31 mouse cellular contexts compared by ENCODE assay signal in genomic region chr13:89683490-89683889, GRCm38 (mm10).
"Had no signal": no experiment of that assay in that cellular context is flagged by ENCODE, and none has a peak within 500 bp of the region (broad histone marks: within the 10 kb centered on the region; RNA-seq: fewer than 3 reads in every experiment).

No protein-coding gene starts in this region.

- H3K9ac ChIP-seq: limb, embryonic 12.5 days; limb, embryonic 13.5 days; limb, embryonic 15.5 days; liver, embryonic 12.5 days; liver, embryonic 13.5 days; liver, embryonic 14.5 days; liver, embryonic 15.5 days; liver, postnatal 0 days; lung, embryonic 14.5 days; lung, embryonic 15.5 days; midbrain, embryonic 12.5 days; midbrain, embryonic 13.5 days; midbrain, embryonic 15.5 days had no signal

- H3K36me3 ChIP-seq: liver, embryonic 12.5 days; liver, embryonic 13.5 days; liver, embryonic 15.5 days; midbrain, embryonic 15.5 days had no signal

- H3K4me2 ChIP-seq: limb, embryonic 12.5 days; limb, embryonic 13.5 days; limb, embryonic 15.5 days; liver, embryonic 12.5 days; liver, embryonic 13.5 days; liver, embryonic 15.5 days; lung, embryonic 14.5 days; lung, embryonic 15.5 days; midbrain, embryonic 11.5 days; midbrain, embryonic 12.5 days; midbrain, embryonic 13.5 days; midbrain, embryonic 15.5 days had no signal

- ATAC-seq: liver, embryonic 12.5 days; liver, postnatal 0 days; lung, postnatal 0 days; midbrain, embryonic 13.5 days; midbrain, embryonic 15.5 days; midbrain, embryonic 16.5 days had no signal

- H3K27me3 ChIP-seq: limb, embryonic 12.5 days; limb, embryonic 13.5 days; limb, embryonic 15.5 days; liver, embryonic 12.5 days; liver, embryonic 13.5 days; liver, embryonic 15.5 days; lung, embryonic 15.5 days; megakaryocyte, embryonic 14.5 days; midbrain, embryonic 12.5 days; midbrain, embryonic 13.5 days; midbrain, embryonic 15.5 days had no signal

- H3K4me1 ChIP-seq: limb, embryonic 10.5 days; limb, embryonic 12.5 days; limb, embryonic 13.5 days; limb, embryonic 15.5 days; liver, embryonic 12.5 days; liver, embryonic 13.5 days; liver, embryonic 15.5 days; lung, embryonic 15.5 days; megakaryocyte, embryonic 14.5 days; midbrain, embryonic 10.5 days; midbrain, embryonic 12.5 days; midbrain, embryonic 13.5 days; midbrain, embryonic 15.5 days had no signal

- H3K27ac ChIP-seq: left cerebral cortex, adult 2 months; limb, embryonic 10.5 days; limb, embryonic 12.5 days; limb, embryonic 13.5 days; limb, embryonic 15.5 days; liver, embryonic 12.5 days; liver, embryonic 13.5 days; liver, embryonic 14.5 days; liver, embryonic 15.5 days; lung, embryonic 15.5 days; macrophage; midbrain, embryonic 10.5 days; midbrain, embryonic 12.5 days; midbrain, embryonic 13.5 days; midbrain, embryonic 15.5 days had no signal

- H3K4me3 ChIP-seq: left cerebral cortex, adult 2 months; limb, embryonic 10.5 days; limb, embryonic 12.5 days; limb, embryonic 13.5 days; limb, embryonic 15.5 days; liver, embryonic 12.5 days; liver, embryonic 13.5 days; liver, embryonic 15.5 days; lung, embryonic 15.5 days; megakaryocyte, embryonic 14.5 days; midbrain, embryonic 10.5 days; midbrain, embryonic 12.5 days; midbrain, embryonic 13.5 days; midbrain, embryonic 15.5 days; myocyte had no signal

- H3K9me3 ChIP-seq: limb, embryonic 10.5 days; limb, embryonic 12.5 days; limb, embryonic 13.5 days; limb, embryonic 15.5 days; liver, embryonic 12.5 days; liver, embryonic 13.5 days; liver, embryonic 15.5 days; lung, embryonic 15.5 days; megakaryocyte, embryonic 14.5 days; midbrain, embryonic 10.5 days; midbrain, embryonic 12.5 days; midbrain, embryonic 13.5 days; midbrain, embryonic 15.5 days had no signal

- DNase-seq: layer of hippocampus, postnatal 36 days; left cerebral cortex, postnatal 4 days; liver; liver, embryonic 13.5 days; liver, postnatal 0 days; lung, adult 18-20 months; lung, adult 2 months; lung, embryonic 14.5 days; lung, postnatal 10 days; lung, postnatal 14 days; lung, postnatal 4 days; midbrain, embryonic 14.5 days had no signal
